Comparison of ENCODE assay signal across 12 mouse cellular contexts in the genomic region with DNA sequence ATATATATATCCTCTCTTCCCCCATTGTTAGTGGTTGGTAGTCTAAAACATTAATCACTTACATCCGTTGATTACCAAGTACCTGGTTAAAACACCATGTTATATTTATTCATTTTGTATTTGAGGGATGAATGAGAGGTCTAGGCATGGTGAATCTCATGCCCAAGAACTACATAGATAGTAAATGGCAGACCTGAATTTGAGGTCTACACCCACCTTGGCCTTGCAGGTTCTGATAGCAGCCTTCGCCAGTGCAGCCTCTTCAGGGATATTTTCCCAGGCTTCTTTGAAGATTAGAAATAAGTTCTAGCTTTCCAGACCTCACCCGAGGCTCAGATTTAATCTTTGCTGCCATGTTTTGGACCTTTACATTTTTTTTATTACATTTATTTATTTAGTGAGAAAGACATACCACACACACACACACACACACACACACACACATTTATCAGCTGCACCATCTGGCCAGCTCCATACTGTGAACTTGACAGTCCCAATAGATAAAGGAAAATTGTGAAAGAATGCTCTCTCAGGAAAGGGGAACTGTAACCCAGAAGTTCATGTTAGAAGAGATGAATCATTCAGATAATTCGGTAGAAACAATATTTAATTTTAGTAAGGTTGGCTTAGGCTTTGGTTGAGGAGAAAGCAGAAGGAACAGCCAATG. TPM values are rescaled to one million over a fixed set of nuclear protein-coding genes. Genes with fewer than 3 reads are reported as not detected.
DNase-seq lines count a peak whose midpoint lies in the region; ATAC-seq and TF ChIP-seq lines count a peak whose summit lies in the region.
"Had no signal": no experiment of that assay in that cellular context is flagged by ENCODE, and none has a peak within 500 bp of the region (broad histone marks: within the 10 kb centered on the region; RNA-seq: fewer than 3 reads in every experiment).

No protein-coding gene starts in this region.

- no peaks in the 10 kb centered on the region for H3K27me3 ChIP-seq in neural tube, embryonic 13.5 days
- H3K27me3 ChIP-seq in liver, embryonic 13.5 days: no peaks in the 10 kb centered on the region

- peak overlapping the region; percentile 30 for H3K4me2 ChIP-seq in neural tube, embryonic 13.5 days
- H3K4me2 ChIP-seq in liver, embryonic 13.5 days: peak overlapping the region; percentile 60
- H3K4me2 ChIP-seq: limb, embryonic 15.5 days had no signal

- no peaks in the 10 kb centered on the region for H3K36me3 ChIP-seq in neural tube, embryonic 13.5 days
- peaks cover 8% of the 10 kb centered on the region; the same call in 1 of the 2 replicates for H3K36me3 ChIP-seq in liver, embryonic 13.5 days
- H3K36me3 ChIP-seq: limb, embryonic 15.5 days; midbrain, embryonic 12.5 days had no signal

- no peak overlapping the region for H3K27ac ChIP-seq in neural tube, embryonic 13.5 days (replicated peaks)
- H3K27ac ChIP-seq in liver, embryonic 13.5 days: peak overlapping the region; percentile 95
- H3K27ac ChIP-seq in gastrocnemius, adult 2 months: no peak overlapping the region
- H3K27ac ChIP-seq: limb, embryonic 15.5 days; midbrain, embryonic 12.5 days had no signal

- DNase-seq in cerebellum, adult 9-10 months: peak; percentile 25
- no peak for DNase-seq in cerebellum, adult 11 months
- no peak for DNase-seq in neural tube, embryonic 10.5 days (ENCODE audit: extremely low spot score, low spot score)
- peak; percentile 49 for DNase-seq in liver, embryonic 13.5 days
- no peak for DNase-seq in B cell, adult 2 months
- no peak for DNase-seq in gastrocnemius, adult 2 months
- no peak for DNase-seq in layer of hippocampus, postnatal 36 days
- DNase-seq: kidney, adult 18-20 months; thymus, postnatal 36 days had no signal

- 81% methylated on average over 4 of the region's 4 CpGs for whole genome bisulfite sequencing in neural tube, embryonic 13.5 days
- 18% methylated on average over 4 of the region's 4 CpGs for WGBS in liver, embryonic 13.5 days (ENCODE audit: insufficient replicate concordance)

- H3K9ac ChIP-seq in neural tube, embryonic 13.5 days: no peak overlapping the region
- H3K9ac ChIP-seq in liver, embryonic 13.5 days: no peak overlapping the region
- H3K9ac ChIP-seq: limb, embryonic 15.5 days; midbrain, embryonic 12.5 days had no signal

- H3K4me3 ChIP-seq in neural tube, embryonic 13.5 days: no peak overlapping the region
- H3K4me3 ChIP-seq in liver, embryonic 13.5 days (replicated peaks): peak overlapping the region; percentile 28
- H3K4me3 ChIP-seq in gastrocnemius, adult 2 months: no peak overlapping the region
- H3K4me3 ChIP-seq: limb, embryonic 15.5 days; midbrain, embryonic 12.5 days had no signal

- H3K9me3 ChIP-seq in neural tube, embryonic 13.5 days: no peaks in the 10 kb centered on the region
- no peaks in the 10 kb centered on the region for H3K9me3 ChIP-seq in liver, embryonic 13.5 days (replicated peaks)
- H3K9me3 ChIP-seq: limb, embryonic 15.5 days; midbrain, embryonic 12.5 days had no signal

- intact Hi-C loops in gastrocnemius, adult 2 months (cut with DNase I): loop anchor here (1.0 to 5.0 kb wide), 2 partner anchors 33 to 108 kb away; no protein-coding TSS in a partner anchor

- ATAC-seq in neural tube, embryonic 13.5 days (ENCODE audit: low read depth): no peak
- ATAC-seq in liver, embryonic 13.5 days (ENCODE audit: low read depth): peak; percentile 57

- H3K4me1 ChIP-seq in neural tube, embryonic 13.5 days (replicated peaks): peaks cover 46% of the 10 kb centered on the region
- H3K4me1 ChIP-seq in liver, embryonic 13.5 days (replicated peaks): peaks cover 54% of the 10 kb centered on the region

- TF ChIP-seq CTCF in gastrocnemius, adult 2 months (IDR thresholded peaks at IDR 0.05): no peak

RNA-seq across cellular contexts. Expression of gene Ank, which starts 2.5 kb away (rescaled TPM):
- 14.4 and 15.3 TPM in 2 replicates for polyA plus RNA-seq in neural tube, embryonic 13.5 days (2015; fragmentation: Nextera tagmentation; extraction: Ambion mirVana)
- 11.1 and 11.8 TPM in 2 replicates for polyA plus RNA-seq in liver, embryonic 13.5 days (2015; fragmentation: Nextera tagmentation; extraction: Ambion mirVana)
- 100 to 1,000 TPM; 134 to 142 TPM for total RNA-seq in gastrocnemius, adult 2 months (2021)
- total RNA-seq in layer of hippocampus, postnatal 36 days (2021): 100 to 1,000 TPM; 156 to 161 TPM

Comparison
In these comparisons a context has a peak if more than half of its experiments do, and no peak if none do; other contexts are left out.
1. DNase-seq: peak in cerebellum, adult 9-10 months (single experiment) and liver, embryonic 13.5 days (single experiment); none in cerebellum, adult 11 months (single experiment), neural tube, embryonic 10.5 days (single experiment), B cell, adult 2 months (0 of 2), gastrocnemius, adult 2 months (single experiment) and layer of hippocampus, postnatal 36 days (0 of 2).